Mouse (Mus musculus) C2C12 (cell line): ENCODE data around the gene Abcf3. TPM values are rescaled to one million over a fixed set of nuclear protein-coding genes. Genes with fewer than 3 reads are reported as not detected.

ENCODE experiments used
- H3K27me3 ChIP-seq: one replicate; pipeline ENCODE4 v1.6.1; 2011; ENCODE audit not compliant: control insufficient read depth, insufficient read depth, insufficient read length
- H3K36me3 ChIP-seq: one replicate; pipeline ENCODE4 v1.6.1; 2011; ENCODE audit not compliant: control insufficient read depth, insufficient read depth
- H3K4me3 ChIP-seq: one replicate; pipeline ENCODE4 v1.5.1; 2011; ENCODE audit warnings: mild to moderate bottlenecking, control low read depth; ENCODE audit not compliant: poor library complexity, insufficient read depth, severe bottlenecking
- H3K79me2 ChIP-seq: one replicate; pipeline ENCODE4 v1.6.1; 2011; ENCODE audit not compliant: control insufficient read depth, insufficient read depth
- H3K79me3 ChIP-seq: one replicate; pipeline ENCODE4 v1.6.1; 2011; ENCODE audit warnings: low read depth, control low read depth
- H3ac ChIP-seq: one replicate; pipeline ENCODE3; 2011; ENCODE audit warnings: low read depth; ENCODE audit not compliant: control insufficient read depth, insufficient read length
- CEBPB ChIP-seq: IDR thresholded peaks from one replicate; pipeline ENCODE4 v1.6.1; 2011; ENCODE audit warnings: low read depth, mild to moderate bottlenecking, control low read depth, moderate library complexity
- CTCF ChIP-seq: IDR thresholded peaks from one replicate; pipeline ENCODE4 v1.5.1; 2011; ENCODE audit not compliant: control insufficient read depth, insufficient read depth, insufficient read length
- FOSL1 ChIP-seq: IDR thresholded peaks from one replicate; pipeline ENCODE4 v1.8.0; 2011; ENCODE audit warnings: mild to moderate bottlenecking, low read length; ENCODE audit not compliant: poor library complexity, insufficient read depth, severe bottlenecking
- MAX ChIP-seq: IDR thresholded peaks from one replicate; pipeline ENCODE4 v1.6.1; 2011; ENCODE audit warnings: mild to moderate bottlenecking, control low read depth
- MYOD1 ChIP-seq: IDR thresholded peaks from one replicate; pipeline ENCODE4 v1.6.1; 2011; ENCODE audit warnings: low read depth; ENCODE audit not compliant: control insufficient read depth, insufficient read length
- MYOG ChIP-seq: IDR thresholded peaks from one replicate; pipeline ENCODE4 v1.6.1; 2011; ENCODE audit not compliant: control insufficient read depth, insufficient read length; ENCODE audit errors: extremely low read depth
- USF1 ChIP-seq: IDR thresholded peaks from one replicate; pipeline ENCODE4 v1.6.1; 2011; ENCODE audit warnings: low read depth, mild to moderate bottlenecking, control low read depth, moderate library complexity
- microRNA-seq: library from miRNA; unstranded; fragments of <30 nt; microRNA quantifications from one replicate; pipeline ENCODE4, GENCODE M21; 2019; ENCODE audit warnings: borderline microRNAs expressed
- polyA plus RNA-seq: library from polyadenylated mRNA; unstranded; fragments of >200 nt; fragmentation: generic; extraction: Trizol; gene quantifications from one replicate; pipeline ENCODE4 v1.2.1, GENCODE M21; 2012; ENCODE audit warnings: missing spikeins

Abcf3 gene
- polyA plus RNA-seq, 1 experiment = 37.1 TPM

DNA sequence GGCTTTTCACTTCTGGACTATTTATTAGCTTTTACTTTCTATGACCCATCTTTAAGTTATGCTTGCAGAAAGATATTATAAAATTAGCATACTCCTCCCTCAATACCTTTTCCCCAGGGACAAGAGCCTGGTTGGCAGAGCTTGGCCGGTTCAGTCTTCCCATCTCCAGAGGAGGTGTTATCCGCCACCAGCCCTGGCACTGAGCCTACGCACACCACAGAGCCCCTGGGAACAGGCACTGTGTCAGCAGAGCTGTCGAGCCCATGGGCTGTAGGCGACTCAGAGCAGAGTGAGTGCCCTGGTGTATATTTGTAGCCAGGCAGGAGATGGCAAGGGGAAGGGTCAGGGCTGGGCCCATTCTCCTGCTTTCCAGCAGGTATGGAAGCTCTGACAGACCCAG is 52.1 kb downstream of the Abcf3 start:
- Histone ChIP-seq H3K36me3 (peaks cover 6% of the 10 kb centered on the region), H3K27me3 (peaks cover 31% of the 10 kb centered on the region), H3K4me3 (no peak overlapping the region), H3K79me2 (no peaks in the 10 kb centered on the region), H3K79me3 (no peaks in the 10 kb centered on the region), H3ac (no peak overlapping the region)
- TF ChIP-seq MYOD1 (no peak), FOSL1 (no peak), USF1 (no peak), MAX (no peak), CTCF (no peak)

DNA sequence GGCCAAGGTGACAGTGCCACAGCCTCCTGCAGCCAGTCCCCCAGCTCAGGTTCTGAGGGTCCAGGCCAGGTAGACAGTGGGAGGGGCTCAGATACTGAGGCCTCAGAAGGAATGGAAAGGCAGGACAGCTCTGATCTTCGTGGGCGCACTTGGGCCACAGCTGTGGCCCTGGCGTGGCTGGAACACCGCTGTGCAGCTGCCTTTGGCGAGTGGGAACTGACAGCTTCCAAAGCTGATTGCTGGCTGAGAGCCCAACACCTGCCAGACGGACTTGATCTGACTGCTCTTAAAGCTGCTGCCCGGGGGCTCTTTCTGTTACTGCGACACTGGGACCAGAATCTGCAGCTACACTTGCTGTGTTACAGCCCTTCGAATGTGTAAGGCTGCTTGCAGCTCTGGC is 56.3 kb downstream of the Abcf3 start:
- no peak for TF ChIP-seq CEBPB
- TF ChIP-seq MYOG = no peak
- no peak for TF ChIP-seq FOSL1
- TF ChIP-seq CTCF = no peak
- no peak for TF ChIP-seq USF1
- no peak for TF ChIP-seq MAX
- no peak for TF ChIP-seq MYOD1
- H3K4me3 ChIP-seq = no peak overlapping the region
- no peaks in the 10 kb centered on the region for H3K27me3 ChIP-seq
- H3K79me3 ChIP-seq = peaks cover 7% of the 10 kb centered on the region
- H3K36me3 ChIP-seq = peaks cover 33% of the 10 kb centered on the region
- peaks cover 15% of the 10 kb centered on the region for H3K79me2 ChIP-seq
- H3ac ChIP-seq = no peak overlapping the region

DNA sequence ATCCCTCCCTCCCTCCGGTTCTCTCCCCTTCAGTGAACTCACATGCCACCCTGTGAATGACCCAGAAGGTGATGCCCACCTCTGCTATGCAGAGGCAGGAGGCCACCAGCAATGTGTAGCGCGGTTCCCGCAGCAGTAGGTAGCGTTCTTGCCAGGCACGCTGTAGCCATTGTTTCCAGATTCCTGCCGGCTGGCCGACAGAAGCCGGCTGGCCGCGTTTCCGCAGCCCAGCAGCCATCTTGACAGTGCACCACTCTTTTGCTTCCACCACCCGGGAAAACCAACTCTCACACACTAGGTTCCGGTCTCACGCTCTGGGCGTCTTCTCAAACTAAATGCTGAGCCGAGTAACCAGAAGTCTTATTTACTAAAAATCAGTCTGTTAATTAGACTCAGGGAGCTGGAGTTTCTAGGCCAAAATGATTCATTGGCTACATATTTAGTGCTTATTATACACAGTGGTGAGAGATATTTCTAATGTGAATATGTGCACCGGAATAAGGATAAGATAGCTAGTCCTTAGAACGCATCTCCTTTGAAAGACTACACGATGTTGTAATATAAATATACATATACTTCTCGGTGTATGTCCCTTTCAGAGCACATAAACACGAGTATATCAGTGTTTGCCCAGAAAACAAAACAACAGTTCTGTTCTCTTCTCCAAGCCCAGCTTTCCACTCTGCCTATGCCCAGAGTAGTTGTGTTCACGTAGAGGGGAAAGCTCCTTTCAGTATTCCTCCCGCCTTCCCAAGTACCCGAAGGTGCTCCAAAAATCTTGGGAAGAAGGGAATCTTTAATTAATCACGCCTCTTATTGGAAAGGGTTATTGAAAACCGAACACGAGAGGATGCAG is 62.4 kb downstream of the Abcf3 start:
- peak overlapping the region; percentile 100 for H3ac ChIP-seq
- peaks cover 40% of the 10 kb centered on the region for H3K79me2 ChIP-seq
- H3K36me3 ChIP-seq = peaks cover 24% of the 10 kb centered on the region
- peak overlapping the region; percentile 75 for H3K4me3 ChIP-seq
- H3K27me3 ChIP-seq = no peaks in the 10 kb centered on the region
- peaks cover 13% of the 10 kb centered on the region for H3K79me3 ChIP-seq
- TF ChIP-seq MAX = peak; percentile 95
- TF ChIP-seq MYOG = no peak
- no peak for TF ChIP-seq CTCF

Small RNAs within 50 kb of the gene (microRNA-seq; reads per million reads assigned to microRNA genes)
- not detected for gene Mir1224

Other genes with a start within 250 kb of the Abcf3 start
- 179 TPM for gene Parl, start 246.2 kb upstream of the Abcf3 start, polyA plus RNA-seq
- 0.05 TPM for gene Cyp2ab1, start 223.2 kb upstream of the Abcf3 start, polyA plus RNA-seq
- 25.8 TPM for gene Abcc5, start 122.2 kb upstream of the Abcf3 start, polyA plus RNA-seq
- gene Eif2b5, start 49.8 kb upstream of the Abcf3 start, polyA plus RNA-seq = 108 TPM
- 15.8 TPM for gene Dvl3, start 31.6 kb upstream of the Abcf3 start, polyA plus RNA-seq
- 556 TPM for gene Ap2m1, start 13.1 kb upstream of the Abcf3 start, polyA plus RNA-seq
- gene Vwa5b2, start 40.9 kb downstream of the Abcf3 start, polyA plus RNA-seq = 0.11 TPM
- gene Eef1akmt4, start 63.0 kb downstream of the Abcf3 start, polyA plus RNA-seq = 32.5 TPM
- not detected for gene Gm49333, start 63.0 kb downstream of the Abcf3 start, polyA plus RNA-seq
- gene Alg3, start 63.2 kb downstream of the Abcf3 start, polyA plus RNA-seq = 35.4 TPM
- gene Camk2n2, start 72.7 kb downstream of the Abcf3 start, polyA plus RNA-seq = 6.7 TPM
- 5.0 TPM for gene Ece2, start 81.3 kb downstream of the Abcf3 start, polyA plus RNA-seq
- gene Psmd2, start 103.1 kb downstream of the Abcf3 start, polyA plus RNA-seq = 297 TPM
- gene Eif4g1, start 119.7 kb downstream of the Abcf3 start, polyA plus RNA-seq = 342 TPM
- gene Fam131a, start 144.7 kb downstream of the Abcf3 start, polyA plus RNA-seq = 0.05 TPM
- gene Polr2h, start 169.1 kb downstream of the Abcf3 start, polyA plus RNA-seq = 104 TPM
- gene Clcn2, start 169.2 kb downstream of the Abcf3 start, polyA plus RNA-seq = 5.8 TPM
- 0.63 TPM for gene Chrd, start 184.6 kb downstream of the Abcf3 start, polyA plus RNA-seq
- gene Thpo, start 185.9 kb downstream of the Abcf3 start, polyA plus RNA-seq = 0.15 TPM